Mouse (Mus musculus) limb, embryonic 10.5 days (tissue): ENCODE data around the gene Ankub1. TPM values are rescaled to one million over a fixed set of nuclear protein-coding genes. Genes with fewer than 3 reads are reported as not detected.

Source experiments
- DNase-seq: peaks from one replicate; pipeline ENCODE4 v3.0.0-alpha.2; 2017; ENCODE audit warnings: low spot score
- H3K27ac ChIP-seq: fragments of 300-500 bp; sonication (generic); 2 replicates; pipeline ENCODE4 v1.5.1; 2016; ENCODE audit warnings: mild to moderate bottlenecking
- H3K27me3 ChIP-seq: fragments of 300-500 bp; sonication (generic); 2 replicates; pipeline ENCODE4 v1.6.1; 2016; ENCODE audit warnings: low read depth, mild to moderate bottlenecking; ENCODE audit not compliant: poor library complexity, severe bottlenecking
- H3K36me3 ChIP-seq: fragments of 300-500 bp; sonication (generic); 2 replicates; pipeline ENCODE4 v1.6.1; 2016; ENCODE audit warnings: mild to moderate bottlenecking, moderate library complexity
- H3K4me1 ChIP-seq: fragments of 300-500 bp; sonication (generic); 2 replicates; pipeline ENCODE4 v1.6.1; 2016
- H3K4me3 ChIP-seq: fragments of 300-500 bp; sonication (generic); 2 replicates; pipeline ENCODE4 v1.5.1; 2016; ENCODE audit warnings: mild to moderate bottlenecking, moderate library complexity
- H3K9me3 ChIP-seq: fragments of 300-500 bp; sonication (generic); replicated peaks from 2 replicates; pipeline ENCODE4 v1.6.1; 2016; ENCODE audit warnings: mild to moderate bottlenecking
- WGBS: fragments of 180-500 bp; shearing (Covaris S2); methylation state at CpG from one replicate; pipeline ENCODE4 v1.1.7; 2016; 5-methylcytosine and 5-hydroxymethylcytosine counted together
- microRNA-seq: library from miRNA; unstranded; fragments of <30 nt; microRNA quantifications from one replicate; pipeline ENCODE4, GENCODE M21; 2017
- polyA plus RNA-seq: library from polyadenylated mRNA; unstranded; fragments of >200 nt; fragmentation: Nextera tagmentation; extraction: Ambion mirVana; gene quantifications from 2 replicates; pipeline ENCODE4 v1.2.1, GENCODE M21; 2016

Gene Ankub1
- polyA plus RNA-seq, 1 experiment from 2014 or later, result not detected

DNA sequence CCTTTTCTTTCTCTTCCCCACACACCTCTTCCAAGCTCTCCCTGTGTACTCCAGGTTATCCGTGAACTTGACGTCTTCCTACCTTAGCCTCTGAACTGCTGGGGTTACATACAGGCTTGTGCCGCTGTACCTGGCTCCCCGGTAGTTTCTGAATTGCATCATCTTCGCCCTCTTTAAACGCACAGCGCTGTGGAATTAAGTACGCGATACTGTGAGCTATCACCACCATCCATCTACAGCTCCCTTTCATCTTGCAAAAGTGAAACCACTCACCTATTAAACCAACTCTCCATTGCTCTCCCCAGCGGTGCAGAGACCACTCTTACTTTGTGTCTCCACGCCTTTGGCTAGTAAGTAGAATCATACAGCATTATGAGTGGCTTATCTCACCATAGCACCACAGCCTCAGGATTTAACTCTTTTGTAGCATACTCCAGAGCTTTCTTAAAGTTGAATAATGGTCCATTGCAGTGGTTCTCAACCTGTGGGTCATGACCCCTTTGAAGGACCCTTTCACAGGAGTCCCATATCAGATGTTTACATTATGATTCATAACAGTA is 65.6 kb downstream of the Ankub1 start:
- Histone ChIP-seq H3K9me3 (no peaks in the 10 kb centered on the region), H3K36me3 (no peaks in the 10 kb centered on the region), H3K4me3 (no peak overlapping the region), H3K4me1 (0 out of 2 replicates have a peak, but pooled peaks cover 3% of the 10 kb centered on the region), H3K27me3 (no peaks in the 10 kb centered on the region), H3K27ac (no peak overlapping the region)
- 83% methylated on average over 11 of the region's 11 CpGs for WGBS
- DNase-seq, result no peak

GRCm38 (mm10) chr3:57625275-57625997 is 67.2 kb downstream of the Ankub1 start:
- H3K27ac ChIP-seq, result peak overlapping the region; percentile 65; the same call in 1 of the 2 replicates
- H3K9me3 ChIP-seq, result no peaks in the 10 kb centered on the region
- DNase-seq, result peak; percentile 82
- 41% methylated on average over 21 of the region's 21 CpGs for WGBS
- H3K36me3 ChIP-seq, result no peaks in the 10 kb centered on the region
- 0 out of 2 replicates have a peak, but pooled peaks cover 3% of the 10 kb centered on the region for H3K4me1 ChIP-seq
- no peak overlapping the region for H3K4me3 ChIP-seq
- H3K27me3 ChIP-seq, result no peaks in the 10 kb centered on the region

DNA sequence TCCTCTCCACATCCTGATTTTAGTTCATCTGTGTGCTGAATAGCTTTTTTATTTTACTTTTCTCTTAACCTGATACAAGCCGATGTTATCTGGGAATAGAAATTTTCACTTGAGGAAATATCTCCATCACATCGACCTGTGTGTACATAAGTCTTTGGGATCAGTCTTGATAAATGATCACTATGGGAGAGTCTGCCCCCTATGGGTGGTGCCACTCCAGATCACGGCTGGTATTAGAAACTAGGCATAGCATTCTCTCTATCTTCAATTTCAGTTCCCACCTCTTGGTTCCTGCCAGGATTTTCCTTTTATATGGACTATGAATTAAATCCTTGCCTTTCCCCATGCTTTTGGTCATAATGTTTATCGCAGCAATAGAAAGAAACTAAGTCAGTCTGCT is 72.9 kb downstream of the Ankub1 start:
- no peak overlapping the region for H3K4me3 ChIP-seq
- H3K27ac ChIP-seq, result no peak overlapping the region
- WGBS, result 81% methylated on average over 4 of the region's 4 CpGs

DNA sequence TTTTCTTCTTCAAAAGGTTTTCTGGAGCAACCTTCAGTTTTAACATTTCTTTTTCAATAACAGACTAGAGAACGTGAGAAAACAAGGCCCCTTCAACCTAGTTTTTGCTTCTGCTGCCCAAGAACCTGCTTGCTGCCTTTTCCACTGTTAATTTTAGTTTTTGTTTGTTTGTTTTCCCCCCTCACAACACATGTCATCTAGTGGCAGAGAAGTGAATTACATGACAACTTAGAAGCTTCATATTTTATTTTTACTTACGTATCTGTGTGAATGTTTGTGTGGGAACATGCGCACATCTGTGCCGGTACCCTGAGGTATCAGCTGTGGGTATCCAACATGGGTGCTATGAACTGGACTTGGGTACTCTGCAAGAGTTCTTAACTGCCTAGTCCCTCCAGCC is 76.9 kb downstream of the Ankub1 start:
- Histone ChIP-seq H3K36me3 (no peaks in the 10 kb centered on the region), H3K27ac (no peak overlapping the region), H3K9me3 (no peaks in the 10 kb centered on the region), H3K27me3 (no peaks in the 10 kb centered on the region), H3K4me1 (no peaks in the 10 kb centered on the region), H3K4me3 (no peak overlapping the region)
- 93% methylated on average over 4 of the region's 4 CpGs for WGBS
- DNase-seq, result no peak

More for the DNA sequence above, 72.9 kb downstream of the Ankub1 start:
- H3K4me1 ChIP-seq, result no peaks in the 10 kb centered on the region
- DNase-seq, result no peak
- H3K9me3 ChIP-seq, result no peaks in the 10 kb centered on the region
- H3K36me3 ChIP-seq, result no peaks in the 10 kb centered on the region
- no peaks in the 10 kb centered on the region for H3K27me3 ChIP-seq

- Histone ChIP-seq H3K4me3 (no peak overlapping the region), H3K9me3 (no peaks in the 10 kb centered on the region), H3K27me3 (no peaks in the 10 kb centered on the region), H3K27ac (no peak overlapping the region), H3K36me3 (no peaks in the 10 kb centered on the region), H3K4me1 (no peaks in the 10 kb centered on the region)
- 87% methylated on average over 3 of the region's 3 CpGs for WGBS
- no peak for DNase-seq
Measured at GRCm38 (mm10) chr3:57612430-57612997, 80.1 kb downstream of the Ankub1 start.

DNA sequence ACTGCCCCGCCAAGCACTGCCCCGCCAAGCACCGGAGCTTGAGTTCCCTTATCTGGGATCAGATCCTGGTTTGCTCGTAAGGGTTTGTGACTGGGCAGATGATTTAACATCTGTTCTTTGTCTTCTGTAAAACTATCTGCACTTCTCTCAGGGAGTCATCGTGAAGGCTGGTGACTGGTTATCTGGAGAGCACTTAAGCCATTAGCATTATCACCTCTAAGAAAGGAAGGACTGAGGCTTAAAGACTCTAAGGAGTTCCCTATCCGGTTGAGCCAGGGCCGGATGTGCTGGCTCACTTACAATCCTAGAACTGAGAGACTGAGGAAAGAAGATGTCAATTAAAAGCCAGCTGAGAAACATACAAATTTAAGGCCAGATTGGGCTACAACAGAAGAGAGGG is 80.8 kb downstream of the Ankub1 start:
- no peaks in the 10 kb centered on the region for H3K27me3 ChIP-seq
- H3K27ac ChIP-seq, result no peak overlapping the region
- 52% methylated on average over 7 of the region's 7 CpGs for WGBS
- H3K9me3 ChIP-seq, result no peaks in the 10 kb centered on the region
- no peak overlapping the region for H3K4me3 ChIP-seq
- H3K36me3 ChIP-seq, result no peaks in the 10 kb centered on the region
- no peak for DNase-seq
- H3K4me1 ChIP-seq, result no peaks in the 10 kb centered on the region

Small RNA genes within 50 kb of the gene (microRNA-seq; reads per million reads assigned to microRNA genes)
- gene Mir6377, result not detected

Other genes with a start within 250 kb of the Ankub1 start
- 8.3 and 10.7 TPM in 2 replicates for gene Wwtr1, start 116.9 kb downstream of the Ankub1 start, polyA plus RNA-seq
- 72.8 and 80.9 TPM in 2 replicates for gene Commd2, start 41.1 kb downstream of the Ankub1 start, polyA plus RNA-seq
- 34.5 and 42.0 TPM in 2 replicates for gene Rnf13, start 43.3 kb upstream of the Ankub1 start, polyA plus RNA-seq
- 54.4 and 87.5 TPM in 2 replicates for gene Pfn2, start 155.3 kb upstream of the Ankub1 start, polyA plus RNA-seq